Mouse (Mus musculus) lung, postnatal 0 days (tissue): ENCODE measurements around the gene Slc38a10. TPM values are rescaled to one million over a fixed set of nuclear protein-coding genes. Genes with fewer than 3 reads are reported as not detected.

Experiments
- ATAC-seq: fragments of 200-750 bp; cut with Nextera tagmentation; 2 replicates; pipeline ENCODE4 v1.8.0; 2017; ENCODE audit warnings: moderate library complexity
- DNase-seq: peaks from one replicate; pipeline ENCODE4 v3.0.0-alpha.2; 2016; ENCODE audit warnings: low spot score
- H3K27ac ChIP-seq: fragments of 300-500 bp; sonication (generic); 2 replicates; pipeline ENCODE4 v1.5.1; 2014; ENCODE audit warnings: antibody characterized with exemption, mild to moderate bottlenecking, low read length, mixed read lengths
- H3K27me3 ChIP-seq: fragments of 300-500 bp; sonication (generic); replicated peaks from 2 replicates; pipeline ENCODE4 v1.6.1; 2014; ENCODE audit warnings: low read length, mixed read lengths; ENCODE audit not compliant: insufficient read depth
- H3K36me3 ChIP-seq: fragments of 300-500 bp; sonication (generic); 2 replicates; pipeline ENCODE4 v1.6.1; 2014; ENCODE audit warnings: low read length, mixed read lengths; ENCODE audit not compliant: insufficient read depth
- H3K4me1 ChIP-seq: fragments of 300-500 bp; sonication (generic); 2 replicates; pipeline ENCODE4 v1.6.1; 2014; ENCODE audit warnings: antibody characterized with exemption, low read depth, low read length, mixed read lengths; ENCODE audit not compliant: insufficient read depth
- H3K4me2 ChIP-seq: fragments of 300-500 bp; sonication (generic); replicated peaks from 2 replicates; pipeline ENCODE4 v1.6.1; 2014; ENCODE audit warnings: low read depth, mild to moderate bottlenecking, low read length, moderate library complexity, mixed read lengths
- H3K4me3 ChIP-seq: fragments of 300-500 bp; sonication (generic); 2 replicates; pipeline ENCODE4 v1.5.1; 2014; ENCODE audit warnings: low read depth, low read length
- H3K9ac ChIP-seq: fragments of 300-500 bp; sonication (generic); replicated peaks from 2 replicates; pipeline ENCODE4 v1.6.1; 2014; ENCODE audit warnings: low read depth, mild to moderate bottlenecking
- H3K9me3 ChIP-seq: fragments of 300-500 bp; sonication (generic); 2 replicates; pipeline ENCODE4 v1.6.1; 2016; ENCODE audit warnings: low read length, mixed read lengths
- CTCF ChIP-seq: IDR thresholded peaks from 2 replicates; pipeline ENCODE4 v1.5.1; 2016; ENCODE audit warnings: antibody characterized with exemption, mild to moderate bottlenecking
- EP300 ChIP-seq: IDR thresholded peaks from 2 replicates; pipeline ENCODE4 v1.6.1; 2016; ENCODE audit warnings: antibody characterized with exemption, mild to moderate bottlenecking, control low read depth
- whole genome bisulfite sequencing: fragments of 180-500 bp; shearing (Covaris S2); extraction: QIAGEN DNeasy Blood & Tissue Kit; methylation state at CpG from one replicate; pipeline ENCODE4 v1.1.7; 2014; 5-methylcytosine and 5-hydroxymethylcytosine counted together
- polyA plus RNA-seq: library from polyadenylated mRNA; unstranded; fragments of >200 nt; fragmentation: Nextera tagmentation; extraction: Ambion mirVana; gene quantifications from 2 replicates; pipeline ENCODE4 v1.2.1, GENCODE M21; 2015

The Slc38a10 gene
- polyA plus RNA-seq: 66.6 and 69.4 TPM in 2 replicates

DNA sequence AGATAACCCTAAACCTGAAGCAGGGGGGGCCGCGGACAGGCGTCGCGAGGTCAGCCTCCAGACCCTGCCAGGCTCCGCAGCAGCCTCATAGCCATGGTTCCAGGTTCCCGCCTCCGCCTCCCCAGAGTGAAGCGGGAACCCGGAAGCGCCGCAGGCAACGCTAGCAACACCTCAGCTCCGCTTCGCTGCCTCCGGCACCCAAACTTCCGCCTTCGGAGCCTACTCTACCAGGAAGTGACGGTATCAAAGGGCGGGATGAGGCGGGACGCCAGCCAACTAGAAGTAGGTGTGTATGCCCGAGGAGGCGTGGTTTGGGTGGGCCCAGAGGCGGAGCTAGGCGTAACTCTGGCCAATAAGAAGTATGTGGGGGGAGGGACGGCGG is at the start of gene Slc38a10:
Gene Slc38a10 (minus strand): TSS at position 234 of the 382 bp plus-strand sequence.
- peak within 1 kb of the TSS; percentile 81 for H3K9ac ChIP-seq
- H3K36me3 ChIP-seq: no peaks in the 10 kb centered on the region
- peaks cover 5% of the 10 kb centered on the region; the same call in 1 of the 2 replicates for H3K4me1 ChIP-seq
- peak within 1 kb of the TSS; percentile 86 for H3K4me3 ChIP-seq
- 2% methylated on average over 26 of the region's 28 CpGs for WGBS
- DNase-seq: peak; percentile 99
- H3K9me3 ChIP-seq: no peaks in the 10 kb centered on the region
- H3K27me3 ChIP-seq: no peaks in the 10 kb centered on the region
- peak; percentile 99 for ATAC-seq
- peak; percentile 33; the same call in 1 of the 2 replicates for TF ChIP-seq EP300
- TF ChIP-seq CTCF: no peak
- peak within 1 kb of the TSS; percentile 88 for H3K27ac ChIP-seq
- peak within 1 kb of the TSS; percentile 95 for H3K4me2 ChIP-seq

DNA sequence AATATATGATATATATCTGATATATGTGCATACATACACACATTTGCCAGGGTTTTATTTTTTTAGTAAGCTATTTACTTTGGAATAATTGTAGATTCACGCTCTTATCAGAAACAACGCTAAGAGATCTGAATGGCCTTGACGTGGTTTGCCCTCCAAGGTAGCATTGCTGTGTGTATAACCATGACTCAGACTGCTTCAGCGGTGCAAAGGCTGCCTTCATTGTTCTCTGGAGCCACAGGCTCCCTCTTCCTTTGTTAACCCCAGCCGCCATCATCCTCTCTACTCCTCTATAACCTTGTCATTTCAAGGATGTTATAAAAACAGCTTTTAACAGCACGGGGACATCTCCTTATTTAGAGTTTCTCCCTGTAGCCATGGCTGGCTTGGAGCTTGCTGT is 49.5 kb upstream of the Slc38a10 start:
- DNase-seq (no peak), ATAC-seq (no peak; the same call in 1 of the 2 replicates)
- TF ChIP-seq CTCF (no peak), EP300 (no peak)
- Histone ChIP-seq H3K9me3 (no peaks in the 10 kb centered on the region), H3K4me2 (no peak overlapping the region), H3K4me3 (no peak overlapping the region), H3K4me1 (no peaks in the 10 kb centered on the region), H3K36me3 (no peaks in the 10 kb centered on the region), H3K27ac (no peak overlapping the region), H3K9ac (no peak overlapping the region), H3K27me3 (no peaks in the 10 kb centered on the region)
- WGBS: 46% methylated on average over 6 of the region's 6 CpGs

DNA sequence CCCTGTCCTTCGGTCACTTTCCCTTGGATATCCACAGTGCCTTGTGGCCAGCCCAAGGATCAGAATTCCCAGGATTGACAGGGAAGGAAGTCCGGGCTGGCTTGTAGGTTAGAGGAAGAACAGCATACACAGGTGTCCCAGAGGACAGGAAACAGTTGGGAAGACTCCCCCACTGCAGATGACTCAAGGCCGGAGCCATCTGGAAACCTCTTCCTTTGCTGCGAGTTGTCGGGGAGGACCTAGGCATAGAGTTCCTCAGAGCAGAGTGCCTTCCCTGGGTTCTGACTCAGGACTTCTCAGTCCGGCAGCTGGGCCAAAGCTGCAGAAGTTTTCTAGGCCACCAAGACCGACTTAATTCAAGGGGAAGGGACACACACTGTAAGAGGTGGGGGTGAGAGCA is 48.6 kb upstream of the Slc38a10 start:
- WGBS: 61% methylated on average over 7 of the region's 7 CpGs
- Histone ChIP-seq H3K9ac (no peak overlapping the region), H3K27ac (no peak overlapping the region), H3K27me3 (no peaks in the 10 kb centered on the region), H3K36me3 (no peaks in the 10 kb centered on the region), H3K9me3 (no peaks in the 10 kb centered on the region), H3K4me1 (no peaks in the 10 kb centered on the region), H3K4me2 (no peak overlapping the region), H3K4me3 (no peak overlapping the region)
- ATAC-seq (peak; percentile 26; the same call in 1 of the 2 replicates), DNase-seq (no peak)
- TF ChIP-seq EP300 (peak; percentile 7; the same call in 1 of the 2 replicates), CTCF (no peak)

GRCm38 (mm10) chr11:120198831-120199230 is 47.7 kb upstream of the Slc38a10 start:
- Histone ChIP-seq H3K27ac (no peak overlapping the region), H3K9me3 (no peaks in the 10 kb centered on the region), H3K27me3 (no peaks in the 10 kb centered on the region), H3K4me3 (no peak overlapping the region), H3K4me2 (no peak overlapping the region), H3K4me1 (no peaks in the 10 kb centered on the region), H3K9ac (no peak overlapping the region), H3K36me3 (no peaks in the 10 kb centered on the region)
- DNase-seq (no peak), ATAC-seq (no peak)
- WGBS: 31% methylated on average over 13 of the region's 13 CpGs
- no peak for TF ChIP-seq CTCF
- TF ChIP-seq EP300: no peak

- Histone ChIP-seq H3K27me3 (no peaks in the 10 kb centered on the region), H3K9ac (no peak overlapping the region), H3K9me3 (no peaks in the 10 kb centered on the region), H3K27ac (peak overlapping the region; percentile 67), H3K36me3 (no peaks in the 10 kb centered on the region), H3K4me3 (peak overlapping the region; percentile 85), H3K4me2 (peak overlapping the region; percentile 94), H3K4me1 (peaks cover 17% of the 10 kb centered on the region)
- DNase-seq: no peak
- 43% methylated on average over 14 of the region's 14 CpGs for WGBS
- TF ChIP-seq EP300 (no peak), CTCF (no peak)
- ATAC-seq: no peak
Observed at GRCm38 (mm10) chr11:120190526-120191412, 39.6 kb upstream of the Slc38a10 start.

DNA sequence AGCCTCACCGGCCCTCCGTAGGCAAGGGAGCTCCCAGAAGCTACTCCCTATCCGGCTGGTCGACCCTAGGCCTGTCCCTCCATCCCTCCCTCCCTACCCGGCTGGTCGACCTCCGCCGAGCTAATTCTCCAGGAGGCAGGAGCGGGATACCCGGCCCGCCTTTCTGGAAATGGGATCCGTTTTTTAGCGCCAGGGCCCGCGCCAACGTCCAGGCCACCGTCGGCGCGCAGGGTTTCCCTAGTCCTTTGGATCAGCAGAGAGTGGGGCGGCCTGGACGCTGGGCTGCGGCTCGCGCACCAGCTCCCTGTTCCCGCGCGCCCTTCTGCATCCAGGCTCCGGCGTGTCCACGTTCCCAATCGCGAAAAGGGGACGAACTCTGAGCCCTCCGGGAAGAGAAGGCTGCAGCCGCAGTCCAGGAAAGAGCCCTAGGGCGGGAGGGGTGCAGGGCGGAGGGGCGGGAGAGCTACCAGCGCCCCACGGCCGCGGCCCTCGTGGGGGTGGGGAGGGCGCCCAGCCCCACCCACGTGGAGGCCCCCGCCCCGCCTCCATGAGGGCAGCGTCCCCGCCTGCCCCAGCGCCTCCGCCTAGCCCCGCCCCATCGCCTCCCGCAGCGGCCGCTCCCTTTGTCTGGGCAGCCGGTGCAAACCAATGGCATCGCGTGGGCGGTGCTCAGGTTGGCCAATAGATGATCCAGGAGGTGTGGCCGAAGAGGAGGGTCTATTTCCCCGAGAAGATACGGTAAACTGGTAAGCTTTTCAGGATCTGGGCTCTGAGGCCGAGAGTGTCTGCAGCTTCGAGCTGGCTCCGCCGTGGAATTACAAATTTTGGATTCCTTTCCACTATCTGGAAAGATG is 38.5 kb upstream of the Slc38a10 start:
- Histone ChIP-seq H3K9ac (peak overlapping the region; percentile 96), H3K27ac (peak overlapping the region; percentile 97), H3K4me3 (peak overlapping the region; percentile 85), H3K9me3 (no peaks in the 10 kb centered on the region), H3K27me3 (no peaks in the 10 kb centered on the region), H3K4me1 (peaks cover 24% of the 10 kb centered on the region), H3K4me2 (peak overlapping the region; percentile 94), H3K36me3 (no peaks in the 10 kb centered on the region)
- ATAC-seq (peak; percentile 95), DNase-seq (peak; percentile 99)
- under 1% methylated on average over 52 of the region's 68 CpGs for WGBS
- no peak for TF ChIP-seq CTCF
- TF ChIP-seq EP300: peak; percentile 3; the same call in 1 of the 2 replicates
